Mouse (Mus musculus) intestine, embryonic 15.5 days (tissue): ENCODE measurements around the gene Mrps27. TPM values are rescaled to one million over a fixed set of nuclear protein-coding genes. Genes with fewer than 3 reads are reported as not detected.

Source experiments
- ATAC-seq: fragments of 200-750 bp; cut with Nextera tagmentation; 2 replicates; pipeline ENCODE4 v1.8.0; 2017; ENCODE audit warnings: moderate TSS enrichment, moderate library complexity
- H3K27ac ChIP-seq: fragments of 300-500 bp; sonication (generic); 2 replicates; pipeline ENCODE4 v1.5.1; 2015; ENCODE audit warnings: mild to moderate bottlenecking, inconsistent platforms
- H3K27me3 ChIP-seq: fragments of 300-500 bp; sonication (generic); replicated peaks from 2 replicates; pipeline ENCODE4 v1.6.1; 2015; ENCODE audit warnings: inconsistent platforms
- H3K36me3 ChIP-seq: fragments of 300-500 bp; sonication (generic); 2 replicates; pipeline ENCODE4 v1.6.1; 2015; ENCODE audit warnings: inconsistent platforms
- H3K4me1 ChIP-seq: fragments of 300-500 bp; sonication (generic); replicated peaks from 2 replicates; pipeline ENCODE4 v1.6.1; 2015; ENCODE audit warnings: inconsistent platforms
- H3K4me2 ChIP-seq: fragments of 300-500 bp; sonication (generic); replicated peaks from 2 replicates; pipeline ENCODE4 v1.6.1; 2015; ENCODE audit warnings: mild to moderate bottlenecking, inconsistent platforms
- H3K4me3 ChIP-seq: fragments of 300-500 bp; sonication (generic); replicated peaks from 2 replicates; pipeline ENCODE4 v1.5.1; 2015; ENCODE audit warnings: inconsistent platforms
- H3K9ac ChIP-seq: fragments of 300-500 bp; sonication (generic); 2 replicates; pipeline ENCODE4 v1.6.1; 2015; ENCODE audit warnings: inconsistent platforms
- H3K9me3 ChIP-seq: fragments of 300-500 bp; sonication (generic); 2 replicates; pipeline ENCODE4 v1.6.1; 2016; ENCODE audit warnings: inconsistent platforms
- WGBS: fragments of 180-500 bp; shearing (Covaris S2); methylation state at CpG from one replicate; pipeline ENCODE4 v1.1.7; 2015; 5-methylcytosine and 5-hydroxymethylcytosine counted together
- polyA plus RNA-seq: library from polyadenylated mRNA; unstranded; fragments of >200 nt; fragmentation: Nextera tagmentation; extraction: Ambion mirVana; gene quantifications from 2 replicates; pipeline ENCODE4 v1.2.1, GENCODE M21; 2015

The Mrps27 gene
- polyA plus RNA-seq, 1 experiment from 2014 or later = 71.4 TPM

DNA sequence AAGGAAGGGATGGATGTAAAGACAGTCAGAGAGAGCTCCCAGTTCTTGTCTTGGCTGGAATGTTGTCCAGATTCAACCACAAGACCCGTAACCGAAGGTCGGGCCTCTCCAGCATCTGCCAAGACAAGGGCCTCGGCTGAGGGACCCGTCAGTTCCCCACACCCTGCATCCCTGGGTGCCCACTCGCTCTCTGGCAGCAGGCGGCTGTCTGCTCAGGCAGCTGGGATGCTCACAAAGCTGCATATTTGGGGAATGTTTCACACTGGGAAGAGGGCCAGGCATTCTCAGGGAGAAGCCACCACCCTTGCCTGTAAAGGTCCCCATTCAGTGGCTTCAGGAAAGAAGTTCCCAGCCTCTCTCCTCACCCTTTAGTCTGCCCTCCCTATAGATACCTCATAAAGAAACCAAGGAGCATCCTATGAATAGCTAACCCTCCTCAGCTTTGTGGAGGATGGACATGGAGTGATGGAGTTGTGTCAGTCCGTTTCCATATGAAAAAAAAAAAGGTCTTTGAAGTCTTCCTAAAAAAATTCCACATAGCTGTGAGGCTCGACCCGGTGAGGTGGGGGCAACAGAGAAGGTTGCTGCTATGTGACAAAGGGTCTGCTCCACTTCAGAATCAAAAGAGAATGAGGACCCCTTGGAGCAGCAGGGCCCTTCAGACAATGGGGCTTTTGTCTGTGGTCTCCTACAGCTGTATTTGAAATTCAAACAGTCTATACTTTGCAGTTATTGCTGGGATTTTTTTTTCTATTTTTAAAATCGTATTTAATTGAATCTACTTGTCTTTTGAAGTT is 103.0 kb downstream of the Mrps27 start:
- H3K27ac ChIP-seq = no peak overlapping the region
- no peak overlapping the region for H3K4me3 ChIP-seq
- H3K4me2 ChIP-seq = no peak overlapping the region
- H3K27me3 ChIP-seq = no peaks in the 10 kb centered on the region
- no peak overlapping the region for H3K9ac ChIP-seq
- WGBS = 64% methylated on average over 11 of the region's 11 CpGs
- H3K36me3 ChIP-seq = no peaks in the 10 kb centered on the region
- no peaks in the 10 kb centered on the region; the same call in 1 of the 2 replicates for H3K4me1 ChIP-seq
- no peak for ATAC-seq
- no peaks in the 10 kb centered on the region for H3K9me3 ChIP-seq

DNA sequence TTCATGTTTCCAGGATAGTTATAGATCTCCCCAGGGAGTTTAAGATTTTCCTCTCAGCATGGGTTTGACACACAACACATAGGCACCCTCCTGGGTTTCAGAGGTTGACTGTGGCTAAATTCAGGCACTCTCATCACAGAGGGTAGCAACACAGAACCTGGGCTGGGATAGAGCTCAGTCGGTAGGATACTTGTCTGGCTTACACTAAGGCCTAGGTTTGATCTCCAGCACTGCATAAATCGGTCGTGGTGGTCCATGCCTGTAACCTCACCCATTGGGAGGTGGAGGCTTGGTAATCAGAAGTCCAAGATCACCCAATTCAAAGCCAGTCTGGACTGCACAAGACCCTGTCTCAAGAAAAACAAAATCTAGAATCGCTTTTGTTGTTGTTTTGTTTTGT is 103.7 kb downstream of the Mrps27 start:
- Histone ChIP-seq H3K9me3 (no peaks in the 10 kb centered on the region), H3K36me3 (no peaks in the 10 kb centered on the region), H3K9ac (no peak overlapping the region), H3K27ac (no peak overlapping the region), H3K4me3 (no peak overlapping the region), H3K27me3 (no peaks in the 10 kb centered on the region), H3K4me1 (no peaks in the 10 kb centered on the region; the same call in 1 of the 2 replicates), H3K4me2 (no peak overlapping the region)
- no peak for ATAC-seq
- WGBS = 72% methylated on average over 4 of the region's 4 CpGs

- Histone ChIP-seq H3K9me3 (no peaks in the 10 kb centered on the region), H3K4me1 (no peaks in the 10 kb centered on the region; the same call in 1 of the 2 replicates), H3K27ac (no peak overlapping the region), H3K9ac (no peak overlapping the region), H3K4me2 (no peak overlapping the region), H3K27me3 (no peaks in the 10 kb centered on the region), H3K36me3 (no peaks in the 10 kb centered on the region), H3K4me3 (no peak overlapping the region)
- no peak for ATAC-seq
- WGBS = 71% methylated on average over 4 of the region's 4 CpGs
Observed at GRCm38 (mm10) chr13:99449547-99449946, 105.0 kb downstream of the Mrps27 start.

- Histone ChIP-seq H3K4me2 (no peak overlapping the region), H3K4me1 (no peaks in the 10 kb centered on the region), H3K36me3 (no peaks in the 10 kb centered on the region), H3K9me3 (no peaks in the 10 kb centered on the region), H3K4me3 (no peak overlapping the region), H3K27me3 (no peaks in the 10 kb centered on the region), H3K27ac (no peak overlapping the region), H3K9ac (no peak overlapping the region)
- WGBS = 83% methylated on average over 7 of the region's 7 CpGs
- no peak for ATAC-seq
Observed at GRCm38 (mm10) chr13:99450766-99451165, 106.2 kb downstream of the Mrps27 start.

- no peaks in the 10 kb centered on the region for H3K27me3 ChIP-seq
- no peak overlapping the region for H3K9ac ChIP-seq
- ATAC-seq = no peak
- 88% methylated on average over 5 of the region's 5 CpGs for WGBS
- no peaks in the 10 kb centered on the region for H3K36me3 ChIP-seq
- H3K4me2 ChIP-seq = no peak overlapping the region
- no peaks in the 10 kb centered on the region for H3K4me1 ChIP-seq
- H3K4me3 ChIP-seq = no peak overlapping the region
- H3K27ac ChIP-seq = no peak overlapping the region
- H3K9me3 ChIP-seq = no peaks in the 10 kb centered on the region
Observed at GRCm38 (mm10) chr13:99451276-99451675, 106.7 kb downstream of the Mrps27 start.

DNA sequence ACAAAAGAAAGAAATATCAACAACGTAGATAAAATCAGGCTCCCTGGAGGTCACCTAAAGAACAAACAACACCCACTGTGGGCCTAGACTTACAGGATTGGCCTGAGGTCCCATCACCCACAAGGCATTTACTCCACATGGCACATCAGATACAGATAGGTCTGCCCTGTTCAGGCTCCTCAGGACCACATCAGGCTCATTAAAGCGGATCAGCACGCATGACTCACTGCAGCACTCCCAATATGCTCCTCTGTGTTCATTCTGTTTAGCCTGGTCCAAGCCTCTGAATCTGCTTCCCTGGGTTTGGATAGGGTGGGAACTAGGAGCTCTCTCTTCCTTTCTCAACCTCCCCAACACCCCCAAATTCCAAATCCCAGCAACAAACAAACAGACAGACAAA is 107.9 kb downstream of the Mrps27 start:
- H3K36me3 ChIP-seq = no peaks in the 10 kb centered on the region
- no peaks in the 10 kb centered on the region for H3K27me3 ChIP-seq
- ATAC-seq = no peak
- H3K9me3 ChIP-seq = no peaks in the 10 kb centered on the region
- no peak overlapping the region for H3K4me3 ChIP-seq
- no peak overlapping the region for H3K27ac ChIP-seq
- H3K9ac ChIP-seq = no peak overlapping the region
- 86% methylated on average over 3 of the region's 3 CpGs for WGBS
- H3K4me2 ChIP-seq = no peak overlapping the region
- H3K4me1 ChIP-seq = no peaks in the 10 kb centered on the region

GRCm38 (mm10) chr13:99454977-99455376 is 110.4 kb downstream of the Mrps27 start:
- H3K36me3 ChIP-seq = no peaks in the 10 kb centered on the region
- H3K27ac ChIP-seq = no peak overlapping the region
- no peaks in the 10 kb centered on the region for H3K4me1 ChIP-seq
- H3K4me3 ChIP-seq = no peak overlapping the region
- H3K4me2 ChIP-seq = no peak overlapping the region
- no peaks in the 10 kb centered on the region for H3K9me3 ChIP-seq
- 86% methylated on average over 7 of the region's 7 CpGs for WGBS
- H3K9ac ChIP-seq = no peak overlapping the region
- H3K27me3 ChIP-seq = no peaks in the 10 kb centered on the region
- no peak for ATAC-seq

GRCm38 (mm10) chr13:99458658-99459386 is 114.2 kb downstream of the Mrps27 start:
- no peaks in the 10 kb centered on the region for H3K9me3 ChIP-seq
- ATAC-seq = 0 out of 2 replicates have a peak, but pooled peaks have one; percentile 39
- 74% methylated on average over 12 of the region's 12 CpGs for WGBS
- H3K4me2 ChIP-seq = no peak overlapping the region
- no peak overlapping the region for H3K9ac ChIP-seq
- H3K4me3 ChIP-seq = no peak overlapping the region
- no peaks in the 10 kb centered on the region for H3K4me1 ChIP-seq
- no peaks in the 10 kb centered on the region for H3K36me3 ChIP-seq
- H3K27me3 ChIP-seq = no peaks in the 10 kb centered on the region
- no peak overlapping the region for H3K27ac ChIP-seq

DNA sequence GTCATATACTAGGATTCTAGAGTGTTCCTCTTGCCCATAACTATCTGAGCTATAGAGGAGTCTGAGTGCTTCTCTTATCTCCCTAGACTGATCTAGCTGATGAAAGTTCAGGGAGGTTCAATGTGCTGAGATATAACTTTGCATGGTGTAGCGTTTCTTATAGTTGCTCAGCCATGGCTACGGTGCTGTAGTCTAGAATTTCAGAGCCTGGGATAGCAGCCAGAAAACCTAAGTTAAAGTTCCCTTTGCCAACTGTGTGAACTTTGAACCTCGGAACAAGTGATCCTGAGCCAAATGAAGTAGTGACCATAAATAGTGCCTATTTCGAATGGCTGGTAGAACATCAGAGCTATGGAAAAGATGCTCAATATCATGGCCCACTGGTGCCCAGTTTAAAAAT is 115.0 kb downstream of the Mrps27 start:
- Histone ChIP-seq H3K27me3 (no peaks in the 10 kb centered on the region), H3K27ac (no peak overlapping the region), H3K9ac (no peak overlapping the region), H3K4me1 (no peaks in the 10 kb centered on the region), H3K36me3 (no peaks in the 10 kb centered on the region), H3K4me2 (no peak overlapping the region), H3K4me3 (no peak overlapping the region), H3K9me3 (no peaks in the 10 kb centered on the region)
- 84% methylated on average over 4 of the region's 4 CpGs for WGBS
- no peak for ATAC-seq

GRCm38 (mm10) chr13:99461886-99462285 is 117.3 kb downstream of the Mrps27 start:
- no peaks in the 10 kb centered on the region for H3K36me3 ChIP-seq
- H3K4me1 ChIP-seq = no peaks in the 10 kb centered on the region
- H3K27ac ChIP-seq = no peak overlapping the region
- H3K4me3 ChIP-seq = no peak overlapping the region
- no peak overlapping the region for H3K9ac ChIP-seq
- H3K4me2 ChIP-seq = no peak overlapping the region
- H3K9me3 ChIP-seq = no peaks in the 10 kb centered on the region
- no peak for ATAC-seq
- 91% methylated on average over 4 of the region's 4 CpGs for WGBS
- H3K27me3 ChIP-seq = no peaks in the 10 kb centered on the region

GRCm38 (mm10) chr13:99464551-99464950 is 120.0 kb downstream of the Mrps27 start:
- no peak overlapping the region for H3K9ac ChIP-seq

More at GRCm38 (mm10) chr13:99464551-99464950, 120.0 kb downstream of the Mrps27 start:
- Histone ChIP-seq H3K4me3 (no peak overlapping the region), H3K9me3 (no peaks in the 10 kb centered on the region), H3K4me2 (no peak overlapping the region), H3K4me1 (no peaks in the 10 kb centered on the region; the same call in 1 of the 2 replicates), H3K27ac (no peak overlapping the region), H3K36me3 (no peaks in the 10 kb centered on the region), H3K27me3 (no peaks in the 10 kb centered on the region)
- 73% methylated on average over 4 of the region's 4 CpGs for WGBS
- no peak for ATAC-seq
